Mouse (Mus musculus): Measurements from ENCODE around the gene Syt9. TPM values are rescaled to one million over a fixed set of nuclear protein-coding genes. Genes with fewer than 3 reads are reported as not detected.

Syt9 gene
- total RNA-seq, 4 experiments from 2014 or later, result 4.7 to 6.4 (median 6.0) TPM

DNA sequence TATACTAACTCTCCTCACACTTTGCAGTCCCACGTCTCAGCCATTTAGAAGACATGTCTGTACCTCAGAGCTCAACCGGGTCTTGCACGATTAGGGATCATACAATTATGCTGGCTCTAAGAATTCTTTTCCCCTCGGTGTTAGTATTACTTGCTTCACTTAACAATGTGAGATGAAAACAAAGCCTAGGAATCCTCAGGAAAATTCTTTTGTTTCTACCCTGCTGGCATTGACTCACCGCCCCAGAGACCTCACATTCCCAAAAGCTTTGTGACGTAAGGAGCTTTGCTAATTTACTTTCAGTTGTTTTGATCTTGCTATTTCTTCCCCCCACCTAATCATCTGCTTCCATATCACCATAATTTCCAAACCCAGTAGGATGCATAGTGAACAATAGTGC is 166.0 kb downstream of the Syt9 start:
- no peak for DNase-seq (ENCODE audit: low spot score in 2 of 2)

DNA sequence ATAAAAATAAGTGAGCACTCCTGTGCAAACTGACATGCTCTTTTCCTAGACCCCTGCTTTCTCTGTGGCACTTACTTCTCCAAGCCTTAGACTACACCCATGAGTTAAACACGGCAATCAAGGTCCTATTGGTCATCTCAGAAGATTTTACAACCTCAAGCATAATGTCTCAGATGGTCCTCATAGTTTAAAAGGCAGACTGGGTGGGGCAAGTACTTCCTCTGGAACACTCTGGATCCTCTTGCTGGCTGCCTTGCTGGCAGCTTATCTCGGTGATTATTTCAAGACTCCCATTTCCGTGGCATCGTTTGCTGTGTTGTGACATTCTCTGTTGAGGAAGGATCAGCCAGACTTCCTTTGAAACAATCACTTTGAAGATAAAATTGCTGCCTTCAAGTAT is 169.5 kb downstream of the Syt9 start:
- no peak for DNase-seq (ENCODE audit: low spot score in 2 of 2)

DNA sequence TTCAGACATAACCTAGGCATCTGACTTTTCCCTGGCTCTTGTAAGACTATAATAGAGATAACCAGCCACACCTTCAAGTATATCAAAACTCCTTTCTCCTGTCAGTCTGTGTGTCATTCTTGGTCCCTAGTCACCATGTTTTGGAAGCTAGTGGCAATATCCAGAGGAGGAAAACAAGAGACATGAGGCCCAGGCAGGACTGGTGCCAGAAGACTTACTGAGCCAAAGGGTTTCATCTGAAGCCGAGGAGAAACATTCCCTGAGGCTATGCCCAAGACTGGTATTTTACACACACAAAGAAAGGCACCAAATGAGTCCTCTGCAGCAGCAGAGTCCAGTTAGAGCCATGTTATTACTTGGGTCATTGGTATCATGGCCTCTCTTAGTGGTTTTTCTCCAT is 174.5 kb downstream of the Syt9 start:
- no peak for DNase-seq (ENCODE audit: low spot score in 2 of 2)

DNA sequence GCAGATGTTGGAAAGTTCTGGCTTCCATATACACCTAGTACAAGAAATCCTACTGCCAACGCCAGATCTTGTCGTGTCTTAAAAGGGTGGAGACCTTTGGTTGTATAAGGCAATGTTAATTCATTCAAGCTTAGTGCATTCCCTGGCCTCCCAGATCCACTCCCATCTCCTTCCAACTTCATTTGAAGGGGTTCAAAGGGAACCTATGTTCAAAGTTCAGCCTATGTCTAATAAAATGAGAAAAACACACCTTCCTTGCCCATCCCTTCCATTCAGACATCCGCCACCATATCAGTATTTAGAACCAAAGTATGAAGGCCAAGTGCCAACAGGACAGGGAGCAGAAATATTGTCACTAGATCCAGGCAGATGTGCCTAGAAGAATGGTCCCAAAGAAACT is 177.3 kb downstream of the Syt9 start:
- no peak for DNase-seq (ENCODE audit: low spot score in 2 of 2)

DNA sequence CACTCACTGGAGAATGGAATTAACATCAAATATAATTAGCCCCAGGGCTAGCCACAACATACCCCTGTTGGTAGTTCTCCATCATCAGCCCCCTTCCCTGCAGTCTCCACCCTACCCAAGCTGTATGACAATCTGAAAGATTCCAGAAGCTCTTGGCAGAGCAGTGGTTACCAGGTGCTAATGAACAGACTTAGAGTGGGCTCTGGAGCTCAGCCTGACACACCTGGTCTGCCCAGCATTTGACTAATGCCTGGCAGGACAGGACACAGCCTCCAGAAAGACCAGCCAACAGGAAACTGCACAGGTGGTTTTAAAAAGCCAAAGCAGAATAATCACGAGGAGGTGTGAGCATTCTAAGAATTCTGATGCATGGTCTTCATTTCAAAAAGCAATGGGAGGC is 182.9 kb downstream of the Syt9 start:
- DNase-seq (ENCODE audit: low spot score in 2 of 2), result no peak

DNA sequence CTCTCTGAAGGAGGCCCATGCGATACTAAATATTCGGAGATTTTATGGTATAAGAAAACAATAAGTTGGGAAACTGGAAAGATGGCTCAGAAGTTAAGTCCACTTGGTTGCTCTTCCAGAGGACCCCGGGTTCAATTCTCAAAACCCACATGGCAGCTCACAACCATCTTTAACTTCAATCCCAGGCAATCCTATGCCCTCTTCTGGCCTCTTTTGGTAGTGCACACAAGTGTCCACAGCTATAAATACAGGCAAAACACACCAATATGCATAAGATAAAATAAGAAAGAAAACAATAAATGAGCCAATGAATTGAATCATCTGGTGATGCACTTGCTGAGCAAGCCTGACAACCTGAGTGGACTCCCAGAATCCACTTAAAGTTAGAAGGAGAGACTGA is 185.4 kb downstream of the Syt9 start:
- DNase-seq (ENCODE audit: low spot score in 2 of 2), result no peak

DNA sequence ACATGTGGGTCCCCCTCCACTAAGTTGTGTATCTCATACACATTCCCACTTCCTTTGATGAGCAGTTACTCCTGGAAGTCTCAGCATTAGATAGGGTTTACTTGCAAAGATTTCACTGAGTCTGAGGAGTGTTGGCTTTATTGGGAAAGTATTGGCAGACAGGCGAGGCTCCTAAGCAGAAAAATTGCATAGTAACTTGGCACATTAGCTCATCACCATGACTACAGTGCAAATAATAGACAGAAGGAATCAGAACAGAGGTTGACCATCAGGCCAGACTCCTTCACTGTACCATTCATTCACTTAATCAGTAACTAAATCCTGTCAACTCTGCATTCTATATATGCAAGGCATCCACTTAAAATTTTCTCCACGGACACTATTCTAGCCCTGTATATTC is 190.1 kb downstream of the Syt9 start:
- DNase-seq (ENCODE audit: low spot score in 2 of 2), result no peak

DNA sequence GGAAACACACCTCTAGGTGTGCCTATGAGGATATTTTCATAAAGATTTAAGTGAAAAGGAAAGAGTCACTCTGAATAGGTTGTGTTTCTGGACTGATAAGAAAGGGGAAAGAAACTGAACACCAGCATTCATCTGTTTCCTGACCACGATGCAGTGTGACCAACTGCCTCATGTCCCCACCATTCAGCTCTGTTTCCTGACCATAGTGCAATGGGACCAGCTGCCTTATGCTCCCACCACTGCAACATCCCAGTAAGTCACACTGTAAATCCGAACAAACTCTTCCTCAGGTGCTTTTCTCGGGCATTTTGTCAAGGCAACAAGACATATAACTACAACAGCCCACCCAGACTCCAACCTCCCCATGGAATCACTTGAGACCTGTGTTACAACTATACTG is 191.1 kb downstream of the Syt9 start:
- DNase-seq (ENCODE audit: low spot score in 2 of 2), result no peak

DNA sequence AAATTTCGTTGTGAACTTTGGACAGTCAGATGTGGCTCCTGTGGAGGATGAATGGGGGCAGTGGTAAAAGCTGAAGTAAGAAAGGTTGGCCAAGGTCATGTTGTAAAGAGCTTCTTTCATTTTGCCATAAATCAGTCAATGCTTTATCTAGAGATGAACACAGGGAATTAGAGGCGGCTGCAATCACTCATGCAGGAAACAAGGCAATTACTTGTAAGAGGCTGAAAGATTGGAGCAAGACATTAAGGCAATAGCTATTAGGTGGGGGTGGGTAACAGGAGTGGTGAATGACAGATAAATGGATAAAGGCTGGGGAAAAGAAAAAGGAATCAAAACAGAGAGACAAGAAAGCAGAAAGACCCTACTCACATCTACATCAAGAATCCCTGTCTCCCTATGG is 193.2 kb downstream of the Syt9 start:
- DNase-seq (ENCODE audit: low spot score in 2 of 2), result no peak

DNA sequence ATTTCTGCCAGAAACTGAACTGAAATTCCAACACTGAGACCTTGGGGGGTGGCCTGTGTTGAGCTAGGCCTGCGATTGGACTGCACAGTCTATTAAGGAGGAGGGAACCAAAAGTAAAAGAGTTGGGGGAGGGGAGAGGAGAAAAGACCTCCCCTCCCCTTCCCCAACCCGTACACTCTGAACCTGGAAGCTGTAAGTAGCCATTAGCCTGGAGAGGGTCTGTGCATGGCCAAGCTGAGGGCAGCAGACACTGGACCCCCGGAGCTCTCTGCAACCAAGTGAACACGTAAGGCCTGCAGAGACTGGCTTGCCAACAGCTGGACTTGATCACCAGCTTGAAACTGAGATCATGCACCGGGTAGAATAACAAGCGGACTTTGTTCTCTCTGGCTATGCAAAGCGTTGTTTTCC is 196.7 kb downstream of the Syt9 start, which contains the start of gene Olfml1:
Gene Olfml1, plus strand, starts transcription at position 186 of the 411 bp plus-strand sequence.
- peak; percentile 22 to 33 for DNase-seq (ENCODE audit: low spot score in 2 of 2)

DNA sequence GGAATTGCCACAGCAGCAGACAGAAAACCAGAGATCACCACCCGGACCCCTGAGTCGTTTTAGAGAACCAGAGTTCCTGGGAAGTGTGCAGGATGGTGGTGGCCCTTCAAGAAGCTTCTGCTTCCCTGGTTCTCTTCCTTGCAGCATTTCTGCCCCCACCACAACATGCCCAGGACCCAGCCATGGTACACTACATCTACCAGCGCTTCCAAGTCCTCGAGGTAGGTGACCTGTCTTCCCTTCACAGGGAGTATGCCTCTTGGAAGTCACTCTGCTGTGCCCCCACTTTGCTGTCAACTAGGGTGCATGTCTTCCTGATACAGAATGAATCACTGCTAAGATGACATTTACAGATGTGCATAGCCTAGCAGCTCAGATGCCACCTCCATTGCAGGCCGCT is 197.1 kb downstream of the Syt9 start:
- DNase-seq (ENCODE audit: low spot score in 2 of 2), result no peak

DNA sequence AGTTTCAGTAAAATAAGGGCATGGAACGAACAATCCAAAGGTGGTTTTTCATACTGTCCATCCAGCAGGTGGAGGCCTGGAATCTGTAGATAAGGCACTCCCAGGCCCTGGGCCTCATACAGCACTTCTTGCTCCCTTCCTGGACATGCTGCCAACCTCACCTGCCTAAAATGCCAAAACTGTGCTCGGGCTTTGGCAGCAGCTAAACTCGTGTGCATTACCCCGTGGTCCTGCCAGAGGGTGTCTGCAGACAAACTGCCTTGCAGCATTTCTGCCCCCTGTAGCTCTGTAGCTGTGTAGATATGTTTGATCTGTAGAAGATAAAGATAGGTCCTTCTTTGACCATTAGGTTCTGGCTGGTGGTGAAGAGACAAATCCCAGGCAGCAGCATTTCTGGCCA is 198.4 kb downstream of the Syt9 start:
- DNase-seq (ENCODE audit: low spot score in 2 of 2), result no peak

DNA sequence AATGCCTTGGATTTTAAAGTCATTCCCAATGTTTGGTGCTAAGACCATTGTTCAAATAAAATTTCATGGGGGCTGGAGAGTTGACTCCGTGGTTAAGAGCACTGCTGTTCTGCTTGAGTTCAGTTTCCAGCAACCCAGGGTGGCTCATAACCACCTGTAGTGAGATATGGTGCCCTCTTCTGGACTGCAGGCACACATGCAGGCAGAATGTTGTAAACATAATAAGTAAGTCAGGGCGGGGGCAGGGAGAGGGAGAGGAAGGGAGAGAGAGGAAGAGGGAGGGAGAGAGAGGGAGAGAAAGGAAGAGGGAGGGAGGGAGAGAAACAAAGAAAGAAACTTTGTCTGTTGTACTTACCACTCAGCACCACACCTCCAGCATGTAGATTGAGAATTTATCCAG is 203.3 kb downstream of the Syt9 start:
- DNase-seq (ENCODE audit: low spot score in 2 of 2), result no peak

DNA sequence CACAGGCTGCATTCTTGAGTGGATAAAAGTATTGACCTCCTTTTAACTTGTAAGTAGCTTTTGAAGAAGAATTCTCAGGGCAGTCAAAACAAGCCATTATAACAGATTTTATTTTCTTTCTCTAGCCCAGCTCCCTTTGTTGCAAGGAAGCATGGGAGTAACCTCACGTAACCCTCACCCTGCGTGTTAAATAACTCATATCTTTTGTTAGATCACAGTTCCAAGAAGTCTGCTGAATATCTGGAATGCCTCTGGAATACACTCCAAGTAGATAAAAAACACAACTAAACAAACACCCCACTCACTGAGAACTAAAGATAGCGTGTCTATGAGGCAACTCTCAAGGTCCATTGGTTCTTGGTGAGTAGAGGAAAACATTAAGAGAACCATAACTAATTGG is 203.7 kb downstream of the Syt9 start:
- DNase-seq (ENCODE audit: low spot score in 2 of 2), result no peak

DNA sequence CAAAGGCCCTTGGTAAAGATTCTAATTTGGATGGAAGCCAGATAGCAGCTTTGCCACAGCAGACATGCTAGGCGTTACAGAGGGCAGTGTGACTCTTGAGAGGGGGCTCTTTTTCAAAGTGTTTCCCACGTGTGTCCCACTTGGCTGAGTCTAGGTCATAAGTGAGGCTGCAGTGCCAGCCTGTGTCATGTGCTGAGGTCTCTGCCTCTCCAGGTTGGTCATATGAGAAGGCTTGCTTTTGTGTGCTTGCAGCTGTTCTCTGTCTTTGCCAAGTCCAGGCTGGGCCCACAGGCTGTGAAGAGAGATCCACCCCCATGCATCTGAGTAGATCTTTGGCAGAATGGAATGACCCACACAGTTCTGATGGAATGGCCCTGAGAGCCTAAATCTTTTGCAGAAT is 222.1 kb downstream of the Syt9 start:
- DNase-seq (ENCODE audit: low spot score in 2 of 2), result peak; percentile 30 to 57

DNA sequence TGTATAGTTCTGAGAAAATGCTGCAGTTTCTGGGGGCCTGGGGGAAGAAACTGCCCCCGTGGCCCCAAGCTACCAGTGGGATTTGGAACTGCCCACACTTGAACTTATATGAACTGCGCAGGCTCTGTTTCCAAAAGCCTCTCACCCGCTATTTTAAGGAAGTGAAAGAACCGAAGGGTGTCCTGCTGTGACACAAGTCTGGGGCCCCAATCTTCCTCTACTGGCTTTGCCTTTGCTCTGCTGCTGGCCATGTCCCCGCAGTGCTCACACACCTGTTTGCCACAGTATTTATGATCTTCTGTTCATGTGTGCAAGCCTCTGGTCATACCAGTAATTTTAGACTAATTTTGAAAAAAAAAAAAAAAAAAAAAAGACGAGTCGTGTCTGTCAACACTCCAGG is 223.4 kb downstream of the Syt9 start:
- no peak for DNase-seq (ENCODE audit: low spot score in 2 of 2)

DNA sequence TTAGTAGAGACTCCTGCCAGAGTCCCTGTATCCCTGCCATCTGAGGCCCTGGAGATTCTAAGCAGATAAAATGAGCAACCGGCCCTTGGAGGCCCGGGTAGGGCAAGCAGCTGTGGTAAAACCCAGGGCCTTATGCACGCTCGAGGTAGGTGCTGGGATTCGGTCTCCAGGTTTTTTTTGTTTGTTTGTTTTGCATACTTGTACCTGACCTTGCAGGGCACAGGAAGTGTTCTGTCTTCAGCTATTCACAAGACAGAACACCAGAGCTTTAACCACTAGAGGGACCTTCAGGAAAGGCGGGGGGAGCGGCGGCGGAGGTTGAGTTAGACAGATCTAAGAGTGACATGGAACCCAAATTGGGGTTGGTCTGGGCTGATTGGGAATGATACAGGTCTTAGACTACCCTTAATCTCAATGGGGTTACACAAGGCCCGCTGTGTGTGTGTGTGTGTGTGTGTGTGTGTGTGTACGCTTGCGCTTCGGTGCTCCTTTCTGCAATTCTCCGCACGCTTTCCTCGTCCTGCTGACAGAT is 223.9 kb downstream of the Syt9 start:
- peak; percentile 14 to 33 for DNase-seq (ENCODE audit: low spot score in 2 of 2)

DNA sequence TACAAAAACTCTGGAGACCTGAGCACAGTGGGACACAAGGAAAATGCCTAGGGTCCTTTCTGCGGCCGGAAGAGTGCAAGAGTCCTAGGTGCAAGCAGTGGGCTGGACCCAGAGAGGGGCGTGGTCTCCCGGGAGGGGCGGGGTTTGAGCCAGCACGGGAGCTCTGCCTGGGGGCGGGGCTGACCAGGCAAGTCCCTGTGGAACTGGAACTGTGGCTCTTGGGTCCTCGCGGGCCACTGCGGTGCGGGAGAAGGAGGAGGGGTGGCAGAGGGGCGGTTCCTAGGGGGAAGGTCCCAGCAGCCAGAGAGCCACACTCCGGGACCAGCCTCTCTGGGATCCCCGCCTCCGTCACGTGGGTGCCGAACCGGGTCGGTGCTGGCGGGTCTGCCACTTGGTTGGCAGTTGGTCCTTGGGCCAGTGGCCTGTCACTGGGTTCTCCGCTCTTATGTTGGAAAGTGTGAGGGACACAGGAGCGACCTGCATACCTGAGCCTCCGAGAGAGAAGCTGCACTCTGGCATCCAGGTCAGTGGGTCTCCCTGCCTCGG is 224.4 kb downstream of the Syt9 start, which contains the start of gene Ppfibp2:
Gene Ppfibp2, plus strand, starts transcription at position 351 of the 546 bp plus-strand sequence.
- peak; percentile 81 to 88 for DNase-seq (ENCODE audit: low spot score in 2 of 2)

DNA sequence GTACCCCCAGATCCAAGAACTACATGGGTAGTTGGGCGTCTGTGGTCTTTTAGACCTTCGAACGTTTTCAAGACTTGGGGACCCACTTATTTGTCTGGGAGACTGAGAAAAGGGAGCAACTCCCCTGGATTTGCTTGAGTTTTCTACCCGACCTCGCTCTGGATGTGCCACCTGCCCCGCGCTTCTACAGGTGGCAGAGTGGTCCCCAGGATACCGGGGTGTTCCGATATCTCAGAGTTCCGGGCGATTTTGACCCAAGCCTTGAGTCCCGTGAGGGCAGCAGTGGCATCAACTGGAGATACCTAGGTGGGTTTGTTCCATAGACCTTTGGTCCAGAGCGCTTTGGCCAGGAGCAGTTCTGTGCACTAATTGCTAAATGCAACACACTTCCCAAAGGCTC is 224.9 kb downstream of the Syt9 start:
- no peak for DNase-seq (ENCODE audit: low spot score in 2 of 2)

DNA sequence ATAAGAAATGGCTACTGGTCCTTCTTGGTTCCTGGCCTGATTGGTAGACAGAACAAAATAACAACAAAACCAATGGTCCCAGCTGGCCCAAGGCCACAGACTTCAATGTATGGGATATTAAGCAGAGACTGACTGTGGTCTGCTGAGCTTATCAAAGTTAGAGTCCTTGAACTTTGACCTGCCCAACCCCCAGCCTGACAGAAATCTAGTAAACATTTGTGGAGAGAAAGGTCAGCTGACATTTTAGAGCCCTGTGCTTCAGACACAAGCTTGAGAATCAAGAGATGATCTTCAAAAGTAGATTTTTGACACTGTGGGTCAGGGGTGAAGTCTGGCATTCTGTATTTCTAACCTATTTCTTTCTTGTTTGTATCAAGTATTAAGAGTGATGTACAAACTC is 226.2 kb downstream of the Syt9 start:
- no peak for DNase-seq (ENCODE audit: low spot score in 2 of 2)

DNA sequence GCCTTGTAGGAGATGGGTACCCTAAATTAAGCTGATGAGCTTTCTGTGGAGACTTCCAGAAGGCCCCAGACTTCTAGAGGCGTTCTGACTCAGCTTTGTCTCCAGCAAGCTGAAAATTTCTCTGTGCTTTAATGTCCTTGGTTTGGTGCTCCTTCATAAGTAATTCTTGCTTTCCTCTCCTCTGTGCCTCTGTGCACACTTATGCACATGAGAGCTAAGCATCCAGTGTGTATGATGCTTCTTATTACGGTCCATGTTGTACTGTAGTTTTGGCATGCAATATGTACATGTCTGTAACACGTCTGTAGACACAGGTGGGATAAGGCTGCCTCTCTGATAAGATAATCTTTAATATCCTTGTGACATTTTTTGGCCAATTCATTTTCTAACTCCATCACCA is 227.4 kb downstream of the Syt9 start:
- no peak for DNase-seq (ENCODE audit: low spot score in 2 of 2)
